Mouse (Mus musculus): ENCODE data around the gene Sfxn5. TPM values are rescaled to one million over a fixed set of nuclear protein-coding genes. Genes with fewer than 3 reads are reported as not detected.

Sfxn5 gene
- total RNA-seq, 2 experiments from 2014 or later: 141 to 142 TPM

GRCm38 (mm10) chr6:85366387-85366786 lies 33.2 kb upstream of the Sfxn5 start:
- no peak for DNase-seq (ENCODE audit: low spot score in 2 of 2)

- no peak for DNase-seq (ENCODE audit: low spot score in 2 of 2)
Observed at GRCm38 (mm10) chr6:85364439-85364838, 31.2 kb upstream of the Sfxn5 start.

- no peak for DNase-seq (ENCODE audit: low spot score in 2 of 2)
Observed at GRCm38 (mm10) chr6:85363906-85364260, 30.7 kb upstream of the Sfxn5 start.

GRCm38 (mm10) chr6:85363231-85363905 lies 30.1 kb upstream of the Sfxn5 start:
- no peak for DNase-seq (ENCODE audit: low spot score in 2 of 2)

GRCm38 (mm10) chr6:85362610-85363009 lies 29.4 kb upstream of the Sfxn5 start:
- no peak for DNase-seq (ENCODE audit: low spot score in 2 of 2)

GRCm38 (mm10) chr6:85360311-85360710 lies 27.1 kb upstream of the Sfxn5 start:
- DNase-seq (ENCODE audit: low spot score in 2 of 2): no peak

GRCm38 (mm10) chr6:85358877-85359276 lies 25.7 kb upstream of the Sfxn5 start:
- no peak for DNase-seq (ENCODE audit: low spot score in 2 of 2)

GRCm38 (mm10) chr6:85356682-85357465 lies 23.7 kb upstream of the Sfxn5 start:
- DNase-seq (ENCODE audit: low spot score in 2 of 2): no peak

- no peak for DNase-seq (ENCODE audit: low spot score in 2 of 2)
Observed at GRCm38 (mm10) chr6:85355753-85356152, 22.5 kb upstream of the Sfxn5 start.

- no peak for DNase-seq (ENCODE audit: low spot score in 2 of 2)
Observed at GRCm38 (mm10) chr6:85354709-85355108, 21.5 kb upstream of the Sfxn5 start.

- DNase-seq (ENCODE audit: low spot score in 2 of 2): no peak
Observed at GRCm38 (mm10) chr6:85353706-85354105, 20.5 kb upstream of the Sfxn5 start.

GRCm38 (mm10) chr6:85350157-85350556 lies 16.9 kb upstream of the Sfxn5 start:
- DNase-seq (ENCODE audit: low spot score in 2 of 2): no peak

- DNase-seq (ENCODE audit: low spot score in 2 of 2): no peak
Observed at GRCm38 (mm10) chr6:85349246-85349645, 16.0 kb upstream of the Sfxn5 start.

GRCm38 (mm10) chr6:85348133-85348532 lies 14.9 kb upstream of the Sfxn5 start:
- no peak for DNase-seq (ENCODE audit: low spot score in 2 of 2)

- DNase-seq (ENCODE audit: low spot score in 2 of 2): peak; percentile 89 to 92
Observed at GRCm38 (mm10) chr6:85346028-85346634, 12.9 kb upstream of the Sfxn5 start.

- no peak for DNase-seq (ENCODE audit: low spot score in 2 of 2)
Observed at GRCm38 (mm10) chr6:85344929-85345328, 11.7 kb upstream of the Sfxn5 start.

- DNase-seq (ENCODE audit: low spot score in 2 of 2): no peak
Observed at GRCm38 (mm10) chr6:85343027-85343426, 9.8 kb upstream of the Sfxn5 start.

GRCm38 (mm10) chr6:85341814-85342501 lies 8.7 kb upstream of the Sfxn5 start:
- DNase-seq (ENCODE audit: low spot score in 2 of 2): no peak

- no peak for DNase-seq (ENCODE audit: low spot score in 2 of 2)
Observed at GRCm38 (mm10) chr6:85340184-85340583, 7.0 kb upstream of the Sfxn5 start.

- DNase-seq (ENCODE audit: low spot score in 2 of 2): peak; percentile 42 to 61
Observed at GRCm38 (mm10) chr6:85339273-85339901, 6.2 kb upstream of the Sfxn5 start.

GRCm38 (mm10) chr6:85336944-85337343 lies 3.7 kb upstream of the Sfxn5 start:
- no peak for DNase-seq (ENCODE audit: low spot score in 2 of 2)
